Mouse (Mus musculus) liver, postnatal 0 days (tissue): ENCODE data around the gene Mob3b.

ENCODE experiments used
- CTCF ChIP-seq: sonication (generic); IDR thresholded peaks from 2 replicates; pipeline ENCODE4 v1.5.1; 2016; ENCODE audit warnings: antibody characterized with exemption, low read depth
- EP300 ChIP-seq: IDR thresholded peaks from 2 replicates; pipeline ENCODE4 v1.6.1; 2016; ENCODE audit warnings: antibody characterized with exemption, low read depth, mild to moderate bottlenecking

DNA sequence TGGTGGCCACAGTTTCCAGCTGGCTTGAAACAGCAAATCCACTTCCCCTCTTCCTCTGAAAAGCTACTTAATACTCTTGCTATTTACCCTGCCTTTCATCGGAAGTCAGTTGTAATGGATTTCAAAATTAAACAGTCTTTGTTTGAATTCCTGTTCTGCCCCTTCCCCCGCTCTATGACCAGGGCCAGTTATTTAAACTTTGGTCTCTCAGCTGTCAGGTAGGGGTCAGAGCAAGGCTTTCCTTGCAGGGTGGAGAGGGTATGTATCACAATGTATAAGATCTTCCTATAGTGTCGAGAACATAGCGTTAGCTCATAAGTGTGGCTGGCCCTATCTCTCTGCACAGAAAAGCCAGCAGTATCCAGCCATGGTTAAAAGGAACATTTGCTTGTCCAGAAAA lies 170.6 kb downstream of the Mob3b start:
- TF ChIP-seq CTCF (no peak), EP300 (no peak)
